Mouse (Mus musculus) thymus, adult 2 months (tissue): Measurements from ENCODE around the gene Gm20388.

Experiments used
- CTCF ChIP-seq: fragments of 200-500 bp; IDR thresholded peaks from 2 replicates; pipeline ENCODE4 v1.5.1; 2012; ENCODE audit warnings: mild to moderate bottlenecking, control low read depth, low read length, moderate library complexity, borderline replicate concordance; ENCODE audit not compliant: control insufficient read depth, poor library complexity, insufficient read depth; ENCODE audit errors: extremely low read depth
- POLR2A ChIP-seq: fragments of 200-500 bp; IDR thresholded peaks from 2 replicates; pipeline ENCODE4 v1.6.1; 2012; ENCODE audit warnings: mild to moderate bottlenecking, low read length, control low read depth, moderate library complexity; ENCODE audit not compliant: control insufficient read depth, poor library complexity, insufficient read depth; ENCODE audit errors: extremely low read depth

GRCm38 (mm10) chr8:122335638-122336250 lies 2425.1 kb downstream of the Gm20388 start:
- TF ChIP-seq CTCF: no peak
- no peak for TF ChIP-seq POLR2A
